In the genomic region with DNA sequence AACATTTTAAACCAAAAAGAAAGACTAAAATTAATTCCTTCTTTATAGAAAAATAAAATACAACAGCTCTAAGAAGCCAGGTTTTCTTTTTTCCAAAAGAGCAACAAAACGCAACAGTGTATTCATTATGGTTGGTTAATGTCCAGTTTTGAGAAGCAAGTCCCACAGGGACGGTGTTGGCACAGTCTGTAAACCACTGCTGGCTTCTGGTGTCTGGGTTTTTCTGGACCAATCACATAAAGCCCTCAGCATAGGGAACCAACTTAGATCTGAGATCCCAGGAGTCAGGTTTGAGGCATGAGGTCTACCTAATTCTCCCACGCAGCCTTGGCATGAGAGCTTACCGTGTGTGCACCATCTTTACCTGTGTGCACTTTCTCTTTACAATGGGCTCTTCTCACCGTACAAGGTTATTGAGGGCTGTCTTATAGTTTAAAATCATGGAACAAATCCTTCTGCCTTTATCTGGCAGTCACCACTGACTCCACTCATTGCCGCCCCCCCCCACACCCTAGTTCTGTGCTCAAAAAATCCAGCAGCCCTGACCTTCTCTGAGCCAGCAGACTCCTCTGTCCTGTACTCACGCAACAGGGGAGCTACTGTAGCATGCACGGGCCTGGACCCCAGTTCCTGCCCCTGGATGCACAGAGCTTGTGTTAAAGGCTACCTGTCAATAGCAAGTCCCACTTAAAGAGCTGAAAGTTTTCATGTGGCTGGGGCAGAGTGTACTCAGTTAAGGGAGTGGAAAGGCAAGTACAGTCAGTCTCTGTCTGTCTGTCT, we compare ENCODE assay signal across 21 mouse cellular contexts.
DNase-seq lines count a peak whose midpoint lies in the region; ATAC-seq and TF ChIP-seq lines count a peak whose summit lies in the region.
"Had no signal": no experiment of that assay in that cellular context is flagged by ENCODE, and none has a peak within 500 bp of the region (broad histone marks: within the 10 kb centered on the region; RNA-seq: fewer than 3 reads in every experiment).

No protein-coding gene starts in this region.

- no peak for TF ChIP-seq CTCF in brain, embryonic 14.5 days (IDR thresholded peaks at IDR 0.05; ENCODE audit: borderline replicate concordance, extremely low read depth, insufficient read depth, insufficient read length)

- WGBS in forebrain, embryonic 16.5 days, result 80% methylated on average over 8 of the region's 8 CpGs
- WGBS in forebrain, embryonic 11.5 days, result 93% methylated on average over 8 of the region's 8 CpGs
- 87% methylated on average over 8 of the region's 8 CpGs for WGBS in hindbrain, embryonic 13.5 days
- 84% methylated on average over 8 of the region's 8 CpGs for WGBS in hindbrain, embryonic 12.5 days

- ATAC-seq in forebrain, embryonic 16.5 days, result no peak
- no peak for ATAC-seq in forebrain, embryonic 11.5 days (replicated peaks; ENCODE audit: low FRiP score)
- no peak for ATAC-seq in hindbrain, embryonic 13.5 days (ENCODE audit: low FRiP score)
- no peak for ATAC-seq in hindbrain, embryonic 12.5 days (ENCODE audit: low FRiP score)
- no peak for ATAC-seq in megakaryocyte, adult 5-6 weeks (ENCODE audit: poor library complexity, severe bottlenecking)
- ATAC-seq: hindbrain, embryonic 16.5 days; liver, embryonic 12.5 days had no signal

- H3K4me3 ChIP-seq in forebrain, embryonic 16.5 days (replicated peaks; ENCODE audit: low read length), result no peak overlapping the region
- no peak overlapping the region for H3K4me3 ChIP-seq in forebrain, embryonic 11.5 days (ENCODE audit: low read depth, low read length)
- no peak overlapping the region for H3K4me3 ChIP-seq in hindbrain, embryonic 13.5 days
- no peak overlapping the region for H3K4me3 ChIP-seq in hindbrain, embryonic 12.5 days
- H3K4me3 ChIP-seq: forebrain, embryonic 12.5 days; heart, embryonic 13.5 days; limb, embryonic 12.5 days; liver, embryonic 12.5 days; midbrain, embryonic 12.5 days; neural tube, embryonic 15.5 days had no signal

- TF ChIP-seq POLR2A in brain, embryonic 14.5 days (IDR thresholded peaks at IDR 0.05; ENCODE audit: borderline replicate concordance, extremely low read depth, insufficient read depth, insufficient read length, poor library complexity, severe bottlenecking), result no peak

- peak; percentile 55 to 80 for DNase-seq in adrenal gland, adult (ENCODE audit: inconsistent age in 2 of 2, low spot score in 1 of 2)
- DNase-seq in adrenal gland, adult 8-10 months, result no peak
- no peak for DNase-seq in forebrain, embryonic 11.5 days (ENCODE audit: low spot score)
- peak; percentile 39 for DNase-seq in brain, embryonic 14.5 days (ENCODE audit: low read depth)
- DNase-seq: cerebellum, adult 11 months; cerebellum, adult 9-11 months; kidney, adult 9 months; layer of hippocampus, postnatal 36 days; lung, adult 18-20 months; lung, postnatal 10 days had no signal

- H3K36me3 ChIP-seq in forebrain, embryonic 16.5 days (ENCODE audit: control insufficient read depth, insufficient read depth), result no peaks in the 10 kb centered on the region
- no peaks in the 10 kb centered on the region for H3K36me3 ChIP-seq in forebrain, embryonic 11.5 days (ENCODE audit: control insufficient read depth, insufficient read depth, low read length)
- H3K36me3 ChIP-seq in hindbrain, embryonic 13.5 days, result no peaks in the 10 kb centered on the region
- no peaks in the 10 kb centered on the region for H3K36me3 ChIP-seq in hindbrain, embryonic 12.5 days
- H3K36me3 ChIP-seq: forebrain, embryonic 12.5 days; heart, embryonic 13.5 days; limb, embryonic 12.5 days; liver, embryonic 12.5 days; midbrain, embryonic 12.5 days; neural tube, embryonic 15.5 days had no signal

- H3K27me3 ChIP-seq in forebrain, embryonic 16.5 days (replicated peaks; ENCODE audit: control insufficient read depth, insufficient read depth, low read length), result no peaks in the 10 kb centered on the region
- no peaks in the 10 kb centered on the region for H3K27me3 ChIP-seq in forebrain, embryonic 11.5 days (ENCODE audit: control insufficient read depth, insufficient read depth, low read length)
- no peaks in the 10 kb centered on the region for H3K27me3 ChIP-seq in hindbrain, embryonic 13.5 days
- no peaks in the 10 kb centered on the region for H3K27me3 ChIP-seq in hindbrain, embryonic 12.5 days
- H3K27me3 ChIP-seq: forebrain, embryonic 12.5 days; heart, embryonic 13.5 days; limb, embryonic 12.5 days; liver, embryonic 12.5 days; midbrain, embryonic 12.5 days; neural tube, embryonic 15.5 days had no signal

- H3K9me3 ChIP-seq in forebrain, embryonic 16.5 days (ENCODE audit: control insufficient read depth, low read length), result no peaks in the 10 kb centered on the region
- no peaks in the 10 kb centered on the region for H3K9me3 ChIP-seq in forebrain, embryonic 11.5 days (ENCODE audit: control insufficient read depth, low read length)
- no peaks in the 10 kb centered on the region for H3K9me3 ChIP-seq in hindbrain, embryonic 13.5 days
- H3K9me3 ChIP-seq in hindbrain, embryonic 12.5 days (replicated peaks), result no peaks in the 10 kb centered on the region
- H3K9me3 ChIP-seq: forebrain, embryonic 12.5 days; heart, embryonic 13.5 days; limb, embryonic 12.5 days; liver, embryonic 12.5 days; midbrain, embryonic 12.5 days; neural tube, embryonic 15.5 days had no signal

- H3K9ac ChIP-seq in forebrain, embryonic 16.5 days (replicated peaks; ENCODE audit: low read depth, low read length), result no peak overlapping the region
- no peak overlapping the region for H3K9ac ChIP-seq in forebrain, embryonic 11.5 days (ENCODE audit: low read length)
- no peak overlapping the region for H3K9ac ChIP-seq in hindbrain, embryonic 13.5 days
- H3K9ac ChIP-seq in hindbrain, embryonic 12.5 days, result no peak overlapping the region
- H3K9ac ChIP-seq: forebrain, embryonic 12.5 days; heart, embryonic 13.5 days; limb, embryonic 12.5 days; liver, embryonic 12.5 days; midbrain, embryonic 12.5 days; neural tube, embryonic 15.5 days had no signal

- no peak overlapping the region for H3K4me2 ChIP-seq in forebrain, embryonic 16.5 days (ENCODE audit: low read length)
- H3K4me2 ChIP-seq in forebrain, embryonic 11.5 days (ENCODE audit: low read depth, low read length, severe bottlenecking), result no peak overlapping the region
- H3K4me2 ChIP-seq in hindbrain, embryonic 13.5 days, result no peak overlapping the region
- no peak overlapping the region for H3K4me2 ChIP-seq in hindbrain, embryonic 12.5 days (replicated peaks)
- H3K4me2 ChIP-seq: forebrain, embryonic 12.5 days; heart, embryonic 13.5 days; limb, embryonic 12.5 days; liver, embryonic 12.5 days; midbrain, embryonic 12.5 days; neural tube, embryonic 15.5 days had no signal

- H3K4me1 ChIP-seq in forebrain, embryonic 16.5 days (replicated peaks; ENCODE audit: control insufficient read depth, insufficient read depth, low read length), result peaks cover 68% of the 10 kb centered on the region
- H3K4me1 ChIP-seq in forebrain, embryonic 11.5 days (replicated peaks; ENCODE audit: control insufficient read depth, insufficient read depth, low read length), result peaks cover 8% of the 10 kb centered on the region
- H3K4me1 ChIP-seq in hindbrain, embryonic 13.5 days (replicated peaks), result peaks cover 77% of the 10 kb centered on the region
- peaks cover 46% of the 10 kb centered on the region for H3K4me1 ChIP-seq in hindbrain, embryonic 12.5 days
- H3K4me1 ChIP-seq: liver, embryonic 12.5 days had no signal

- peak overlapping the region; percentile 43 for H3K27ac ChIP-seq in forebrain, embryonic 16.5 days (ENCODE audit: low read length)
- no peak overlapping the region for H3K27ac ChIP-seq in forebrain, embryonic 11.5 days (ENCODE audit: low read depth, low read length)
- H3K27ac ChIP-seq in hindbrain, embryonic 13.5 days, result peak overlapping the region; percentile 48; the same call in 1 of the 2 replicates
- H3K27ac ChIP-seq in hindbrain, embryonic 12.5 days, result no peak overlapping the region
- H3K27ac ChIP-seq: forebrain, embryonic 12.5 days; heart, embryonic 13.5 days; limb, embryonic 12.5 days; liver, embryonic 12.5 days; midbrain, embryonic 12.5 days; neural tube, embryonic 15.5 days had no signal

Comparison
In these comparisons a context has a peak if more than half of its experiments do, and no peak if none do; other contexts are left out.
1. DNase-seq: peak in adrenal gland, adult (2 of 2) and brain, embryonic 14.5 days (single experiment); none in adrenal gland, adult 8-10 months (single experiment) and forebrain, embryonic 11.5 days (single experiment).
2. H3K27ac ChIP-seq: peak in forebrain, embryonic 16.5 days (single experiment) and hindbrain, embryonic 13.5 days (single experiment); none in forebrain, embryonic 11.5 days (single experiment) and hindbrain, embryonic 12.5 days (single experiment).